Mouse (Mus musculus): ENCODE results near the gene Ncbp3.
"Not testable (repeated sequence)": the region's sequence is repeated elsewhere in the genome, so short reads cannot be mapped to it uniquely, and the experiment has no call there.

The Ncbp3 gene

GRCm38 (mm10) chr11:73085391-73085790 lies 37.8 kb downstream of the Ncbp3 start:
- DNase-seq (ENCODE audit: extremely low read depth, low read depth), result no peak

GRCm38 (mm10) chr11:73087700-73088480 lies 40.3 kb downstream of the Ncbp3 start:
- DNase-seq (ENCODE audit: extremely low read depth, low read depth), result no peak

GRCm38 (mm10) chr11:73090283-73090682 lies 42.7 kb downstream of the Ncbp3 start, which contains the start of gene Itgae:
TSS of gene Itgae (plus strand) at chr11:73090583.
- no peak for DNase-seq (ENCODE audit: extremely low read depth, low read depth)

- DNase-seq (ENCODE audit: extremely low read depth, low read depth), result no peak
Measured at GRCm38 (mm10) chr11:73090826-73091225, 43.2 kb downstream of the Ncbp3 start.

GRCm38 (mm10) chr11:73092057-73092456 lies 44.5 kb downstream of the Ncbp3 start:
- no peak for DNase-seq (ENCODE audit: extremely low read depth, low read depth)

GRCm38 (mm10) chr11:73092877-73093276 lies 45.3 kb downstream of the Ncbp3 start:
- peak; percentile 60 for DNase-seq (ENCODE audit: extremely low read depth, low read depth)

GRCm38 (mm10) chr11:73094231-73094995 lies 46.8 kb downstream of the Ncbp3 start:
- DNase-seq (ENCODE audit: extremely low read depth, low read depth), result no peak

GRCm38 (mm10) chr11:73098860-73099259 lies 51.3 kb downstream of the Ncbp3 start:
- DNase-seq (ENCODE audit: extremely low read depth, low read depth), result no peak

- DNase-seq (ENCODE audit: extremely low read depth, low read depth), result no peak
Measured at GRCm38 (mm10) chr11:73099976-73100750, 52.6 kb downstream of the Ncbp3 start.

GRCm38 (mm10) chr11:73101308-73101707 lies 53.7 kb downstream of the Ncbp3 start:
- no peak for DNase-seq (ENCODE audit: extremely low read depth, low read depth)

GRCm38 (mm10) chr11:73105246-73105645 lies 57.7 kb downstream of the Ncbp3 start:
- DNase-seq (ENCODE audit: extremely low read depth, low read depth), result no peak

GRCm38 (mm10) chr11:73107358-73107757 lies 59.8 kb downstream of the Ncbp3 start:
- not testable (repeated sequence) for DNase-seq (ENCODE audit: extremely low read depth, low read depth)

- DNase-seq (ENCODE audit: extremely low read depth, low read depth), result no peak
Measured at GRCm38 (mm10) chr11:73108195-73108897, 60.8 kb downstream of the Ncbp3 start.

GRCm38 (mm10) chr11:73108898-73109625 lies 61.5 kb downstream of the Ncbp3 start:
- no peak for DNase-seq (ENCODE audit: extremely low read depth, low read depth)

GRCm38 (mm10) chr11:73109941-73110340 lies 62.4 kb downstream of the Ncbp3 start:
- no peak for DNase-seq (ENCODE audit: extremely low read depth, low read depth)

GRCm38 (mm10) chr11:73111414-73111813 lies 63.8 kb downstream of the Ncbp3 start:
- no peak for DNase-seq (ENCODE audit: extremely low read depth, low read depth)

GRCm38 (mm10) chr11:73126495-73126894 lies 78.9 kb downstream of the Ncbp3 start:
- DNase-seq (ENCODE audit: extremely low read depth, low read depth), result no peak

- no peak for DNase-seq (ENCODE audit: extremely low read depth, low read depth)
Measured at GRCm38 (mm10) chr11:73131020-73131419, 83.4 kb downstream of the Ncbp3 start.

- no peak for DNase-seq (ENCODE audit: extremely low read depth, low read depth)
Measured at GRCm38 (mm10) chr11:73132999-73133398, 85.4 kb downstream of the Ncbp3 start.

GRCm38 (mm10) chr11:73134222-73134621 lies 86.6 kb downstream of the Ncbp3 start:
- DNase-seq (ENCODE audit: extremely low read depth, low read depth), result no peak
